14 mouse cellular contexts compared by ENCODE assay signal in the genomic region with DNA sequence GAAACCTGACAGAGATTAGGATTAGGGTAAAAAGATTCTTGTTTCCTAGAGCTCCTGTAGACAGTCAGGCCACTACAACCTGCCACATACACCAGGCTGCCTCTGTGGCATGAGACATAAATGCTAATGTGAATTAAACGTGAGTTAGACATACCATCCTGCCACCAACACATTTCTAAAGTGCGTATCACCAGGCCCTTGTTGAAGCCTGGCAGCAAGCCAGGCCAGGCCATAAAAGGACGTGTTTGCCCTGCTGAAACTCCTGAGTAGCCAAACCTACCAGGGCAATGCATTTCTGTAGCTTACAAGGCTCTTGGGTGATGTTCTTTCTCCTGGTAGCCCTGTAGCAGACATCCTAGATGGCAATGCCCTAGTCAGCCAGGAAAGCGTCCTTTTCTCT.
DNase-seq lines count a peak whose midpoint lies in the region; TF ChIP-seq lines count a peak whose summit lies in the region.
"Had no signal": no experiment of that assay in that cellular context is flagged by ENCODE, and none has a peak within 500 bp of the region (broad histone marks: within the 10 kb centered on the region; RNA-seq: fewer than 3 reads in every experiment).

No protein-coding gene starts in this region.

- H3K27ac ChIP-seq in layer of hippocampus, adult 2 months, result no peak overlapping the region
- H3K27ac ChIP-seq: hindbrain, embryonic 13.5 days; liver, embryonic 13.5 days had no signal

- H3ac ChIP-seq in myocyte (ENCODE audit: control insufficient read depth, insufficient read length), result no peak overlapping the region

- H3K4me3 ChIP-seq in myocyte, result no peak overlapping the region
- H3K4me3 ChIP-seq in layer of hippocampus, adult 2 months, result no peak overlapping the region
- H3K4me3 ChIP-seq: hindbrain, embryonic 13.5 days; liver, embryonic 13.5 days had no signal

- no peak for TF ChIP-seq POLR2A in myocyte (IDR thresholded peaks at IDR 0.05; ENCODE audit: insufficient read length, low read depth)

- H3K79me2 ChIP-seq in myocyte (ENCODE audit: control insufficient read depth, insufficient read depth), result no peaks in the 10 kb centered on the region

- H3K27me3 ChIP-seq in myocyte (ENCODE audit: control insufficient read depth, insufficient read depth, insufficient read length), result no peaks in the 10 kb centered on the region
- H3K27me3 ChIP-seq: hindbrain, embryonic 13.5 days; liver, embryonic 13.5 days had no signal

- no peak overlapping the region for H3K4me2 ChIP-seq in myocyte (ENCODE audit: low read depth)
- H3K4me2 ChIP-seq: hindbrain, embryonic 13.5 days; liver, embryonic 13.5 days had no signal

- DNase-seq in cerebellum, postnatal 10 days, result peak; percentile 8 to 10
- no peak for DNase-seq in cerebellum, adult 11 months
- peak; percentile 14 to 16 for DNase-seq in heart, postnatal 10 days
- DNase-seq in heart, adult 9 months (ENCODE audit: low spot score in 2 of 2), result no peak
- DNase-seq in lung, postnatal 14 days, result peak; percentile 3
- no peak for DNase-seq in lung, postnatal 4 days
- no peak for DNase-seq in layer of hippocampus, adult 2 months (ENCODE audit: low spot score in 2 of 2)
- DNase-seq: B cell, adult 2 months; cerebellum, adult 18-20 months; gastrocnemius, postnatal 36 days; liver, embryonic 13.5 days; thymus, postnatal 4 days had no signal

- intact Hi-C loops in heart, postnatal 10 days (cut with DNase I), result no loop called here

- H3K36me3 ChIP-seq in myocyte (ENCODE audit: control insufficient read depth, insufficient read depth), result no peaks in the 10 kb centered on the region
- H3K36me3 ChIP-seq: hindbrain, embryonic 13.5 days; liver, embryonic 13.5 days had no signal

- no peak for TF ChIP-seq CTCF in layer of hippocampus, adult 2 months (conservative IDR thresholded peaks at IDR 0.05)

TF ChIP-seq in myocyte, 11 proteins besides CTCF, POLR2A, EP300 and RAD21:
- peak; percentile 49 for TF ChIP-seq SRF (IDR thresholded peaks at IDR 0.05; ENCODE audit: control insufficient read depth, insufficient read length, low read depth)
- no peak for TF ChIP-seq MYOG (IDR thresholded peaks at IDR 0.05; ENCODE audit: control insufficient read depth in 1 of 3, insufficient read depth in 1 of 3, insufficient read length in 2 of 3, low read depth in 2 of 3)

Comparison
In these comparisons a context has a peak if more than half of its experiments do, and no peak if none do; other contexts are left out.
1. DNase-seq: peak in cerebellum, postnatal 10 days (2 of 2), heart, postnatal 10 days (2 of 2) and lung, postnatal 14 days (single experiment); none in cerebellum, adult 11 months (single experiment), heart, adult 9 months (0 of 2), lung, postnatal 4 days (0 of 2) and layer of hippocampus, adult 2 months (0 of 2).